Mouse (Mus musculus): ENCODE data around the gene Sf3a1.

Gene Sf3a1

DNA sequence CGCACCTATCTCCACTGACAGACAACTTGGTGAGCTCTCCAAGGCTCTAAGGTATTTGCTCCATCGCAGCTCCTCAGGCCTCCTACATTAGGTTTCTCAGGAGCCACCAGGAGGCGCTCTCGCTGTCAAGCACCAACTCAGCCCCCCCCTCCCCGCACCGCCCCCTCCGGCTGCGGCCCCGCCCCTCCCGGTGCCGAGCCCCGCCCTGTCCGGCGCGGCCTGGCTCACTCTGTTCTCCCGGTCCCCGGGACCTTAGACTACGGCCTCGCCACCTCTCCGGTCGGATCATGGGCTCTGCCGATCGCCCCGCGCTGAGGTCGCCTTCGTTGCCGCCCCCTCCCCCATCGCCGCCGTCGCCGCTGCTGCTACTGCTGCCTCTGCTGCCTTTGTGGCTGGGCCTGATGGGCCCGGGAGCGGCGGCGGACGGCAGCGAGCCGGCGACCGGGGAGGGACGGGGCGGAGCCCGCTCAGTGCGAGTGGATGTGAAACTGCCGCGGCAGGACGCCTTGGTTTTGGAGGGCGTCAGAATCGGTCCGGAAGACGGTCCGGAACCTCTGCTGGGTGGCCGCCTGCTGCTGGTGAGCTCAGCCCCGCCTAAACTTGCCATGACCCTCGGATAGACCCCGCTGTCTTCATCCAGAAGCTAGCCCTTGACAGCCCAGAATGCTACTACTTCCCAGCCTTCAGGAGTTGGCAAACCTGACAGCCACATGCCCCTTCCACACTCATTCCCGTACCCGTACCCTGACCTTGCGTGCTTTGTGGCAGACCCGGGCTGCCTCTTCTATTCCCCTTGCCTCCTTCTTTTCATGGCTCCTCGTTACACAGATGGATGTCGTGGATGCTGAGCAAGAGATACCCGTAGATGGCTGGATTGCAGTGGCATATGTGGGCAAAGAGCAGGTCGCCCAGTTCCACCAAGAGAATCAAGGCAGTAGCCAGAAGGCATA, 24.9 kb upstream of the Sf3a1 start, which contains the start of gene Rnf215:
Gene Rnf215 (plus strand): TSS at position 217 of the 950 bp plus-strand sequence.
- peak; percentile 83 for DNase-seq (ENCODE audit: low spot score)

DNA sequence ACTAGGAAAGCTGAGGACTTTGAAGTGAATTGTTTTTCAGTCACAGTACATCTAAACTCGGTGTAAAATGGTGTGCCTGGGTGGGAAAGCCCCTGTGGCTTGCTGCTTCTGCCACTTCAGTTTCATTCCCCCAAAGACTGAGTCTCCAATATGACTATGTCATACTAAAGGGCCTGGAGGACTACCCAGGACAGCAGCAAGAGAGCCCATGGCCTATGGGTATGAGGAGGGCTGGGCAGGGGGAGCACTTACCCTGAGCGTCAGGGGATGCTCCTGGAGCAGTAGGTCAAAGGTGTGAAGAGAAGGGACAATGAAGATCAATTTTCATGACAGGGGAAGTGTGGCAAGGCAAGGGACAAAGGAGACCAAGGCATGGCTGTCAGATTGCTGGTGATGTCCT, 21.2 kb upstream of the Sf3a1 start:
- no peak for DNase-seq (ENCODE audit: low spot score)

DNA sequence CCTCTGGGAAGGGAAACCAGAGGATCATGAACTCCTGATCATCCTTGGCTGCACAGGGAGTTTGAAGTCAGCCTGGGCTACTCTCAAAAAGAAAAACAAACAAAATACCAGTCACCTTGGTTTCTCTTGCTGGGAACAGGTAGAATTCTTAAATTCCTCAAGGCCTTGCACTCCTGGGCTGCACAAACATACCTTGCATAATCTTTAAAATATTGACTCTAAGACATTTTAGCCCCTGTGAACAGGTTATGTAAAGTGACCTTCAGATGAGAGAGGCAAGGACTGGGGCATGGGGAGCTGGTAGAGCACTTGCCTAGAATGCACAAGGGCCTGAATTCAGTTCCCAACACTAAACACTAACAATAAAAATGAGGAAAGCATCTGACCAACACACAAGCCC, 18.6 kb upstream of the Sf3a1 start:
- no peak for DNase-seq (ENCODE audit: low spot score)

GRCm38 (mm10) chr11:4142352-4142751, 17.8 kb upstream of the Sf3a1 start:
- no peak for DNase-seq (ENCODE audit: low spot score)

DNA sequence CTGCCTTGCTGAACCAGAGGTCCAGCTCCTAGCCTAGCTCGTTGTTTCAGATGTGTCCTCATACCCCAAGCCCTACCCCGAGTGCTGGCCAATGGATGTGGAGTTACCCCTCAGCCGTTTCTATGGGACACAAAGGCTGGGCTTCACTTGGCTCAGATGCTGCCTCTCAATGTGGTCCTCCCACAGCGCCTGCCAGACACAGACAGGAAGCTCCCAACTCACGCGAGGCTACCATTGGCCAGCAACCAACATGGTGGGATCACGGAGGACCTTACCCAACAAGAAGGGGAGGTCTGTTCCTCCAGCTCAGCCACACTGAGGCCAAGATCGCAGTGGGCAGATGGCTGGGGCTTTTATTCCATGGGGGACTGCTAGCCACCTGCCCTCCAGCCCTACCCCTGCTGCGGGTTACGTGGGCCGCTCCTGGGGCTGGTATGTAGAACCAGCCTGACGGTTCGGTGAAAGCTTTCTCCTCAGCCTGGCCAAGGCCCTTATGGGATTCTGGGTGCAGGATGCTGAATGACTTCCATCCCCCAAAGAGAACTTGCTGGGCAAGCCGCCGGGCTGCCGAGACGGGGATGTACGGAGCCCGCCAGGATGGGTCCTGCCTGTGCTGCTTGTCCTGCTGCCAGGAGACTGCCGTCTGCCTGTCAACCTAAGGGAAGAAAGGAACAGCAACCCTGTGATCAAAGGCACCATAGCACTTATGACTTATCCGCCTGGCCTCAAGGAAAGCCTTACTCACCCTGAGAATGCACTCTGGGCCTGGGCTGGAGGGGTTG, 16.7 kb upstream of the Sf3a1 start:
- no peak for DNase-seq (ENCODE audit: low spot score)

- no peak for DNase-seq (ENCODE audit: low spot score)
Measured at GRCm38 (mm10) chr11:4146381-4146780, 13.8 kb upstream of the Sf3a1 start.

DNA sequence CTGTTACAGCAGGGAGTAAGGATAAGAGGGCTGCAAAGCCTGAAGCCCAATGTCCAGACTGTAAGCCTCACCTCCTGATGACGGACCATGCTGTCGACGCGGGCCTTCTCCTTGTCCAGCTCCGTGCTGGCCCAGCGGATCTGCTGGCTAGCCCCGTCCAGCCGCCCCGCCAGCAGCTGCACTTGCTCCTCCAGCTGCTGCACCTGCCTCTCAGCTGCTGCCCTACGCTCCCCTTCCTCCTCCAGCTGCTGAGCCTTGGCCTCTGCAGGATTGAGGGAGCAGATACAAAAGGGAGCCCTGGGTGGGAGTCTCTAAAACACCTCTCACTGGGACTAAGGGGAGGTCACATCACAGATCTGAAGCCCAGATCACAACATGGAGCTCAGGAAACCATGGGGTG, 13.1 kb upstream of the Sf3a1 start:
- DNase-seq (ENCODE audit: low spot score): no peak

- no peak for DNase-seq (ENCODE audit: low spot score)
Measured at GRCm38 (mm10) chr11:4148120-4148519, 12.0 kb upstream of the Sf3a1 start.

GRCm38 (mm10) chr11:4148536-4149156, 11.5 kb upstream of the Sf3a1 start:
- no peak for DNase-seq (ENCODE audit: low spot score)

GRCm38 (mm10) chr11:4149886-4150285, 10.3 kb upstream of the Sf3a1 start:
- no peak for DNase-seq (ENCODE audit: low spot score)

GRCm38 (mm10) chr11:4153694-4154093, 6.5 kb upstream of the Sf3a1 start:
- DNase-seq (ENCODE audit: low spot score): no peak

DNA sequence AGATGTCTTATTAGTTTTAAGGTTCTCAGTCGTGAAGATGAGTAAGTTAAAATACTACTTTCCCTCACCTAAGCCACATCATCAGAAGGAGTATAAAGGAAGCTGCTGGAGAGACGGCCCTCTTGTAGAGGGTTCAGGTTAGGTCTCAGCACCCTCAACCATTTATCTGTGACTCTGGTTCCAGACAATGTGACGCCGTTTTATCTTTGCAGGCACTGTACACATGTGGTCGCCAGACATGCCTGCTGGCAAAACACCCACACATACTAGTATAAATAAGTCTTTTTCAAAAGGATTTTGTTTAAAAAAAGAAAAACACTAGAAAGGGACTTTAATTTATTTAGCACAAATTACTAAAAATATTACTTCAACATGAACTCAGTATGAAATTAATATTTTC, 4.5 kb upstream of the Sf3a1 start:
- no peak for DNase-seq (ENCODE audit: low spot score)

DNA sequence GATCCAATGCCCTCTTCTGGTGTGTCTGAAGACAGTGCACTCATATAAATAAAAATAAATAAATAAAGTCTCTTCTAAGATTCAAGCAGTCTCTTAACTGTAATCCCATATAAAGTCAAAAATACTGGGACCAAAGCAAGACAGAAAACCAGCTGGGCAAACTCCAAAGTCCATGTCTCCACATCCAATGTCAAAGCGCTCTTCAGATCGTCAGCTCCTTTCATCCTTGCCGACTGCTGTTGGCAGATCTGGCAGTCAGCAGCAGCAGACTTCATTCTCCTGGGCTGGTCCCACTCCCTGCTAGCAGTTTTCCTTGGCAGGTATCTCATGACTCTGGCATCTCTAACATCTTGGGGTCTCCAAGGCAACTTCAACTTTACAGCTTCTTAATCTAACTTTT, 1.5 kb upstream of the Sf3a1 start:
- no peak for DNase-seq (ENCODE audit: low spot score)

GRCm38 (mm10) chr11:4160758-4161480, 769 bp downstream of the Sf3a1 start:
- DNase-seq (ENCODE audit: low spot score): no peak

DNA sequence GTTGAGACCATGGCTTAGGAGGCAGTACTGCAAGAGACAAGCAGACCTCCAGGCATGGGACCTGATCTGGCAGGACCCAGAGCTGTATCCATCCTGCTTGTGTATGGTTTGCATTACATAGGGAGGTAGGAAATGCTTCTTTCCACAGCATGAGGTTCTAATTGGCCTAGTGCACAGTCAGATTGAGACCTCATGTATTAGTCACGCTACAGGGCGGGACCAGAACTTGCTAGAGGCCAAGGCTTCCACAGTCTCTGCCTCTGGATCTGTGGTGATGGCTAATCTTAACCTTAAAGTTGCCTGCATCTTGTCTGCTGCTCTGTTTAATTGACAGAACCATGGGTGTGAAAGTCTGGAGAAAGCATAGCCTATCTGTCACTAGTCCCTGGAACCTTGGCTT, 4.6 kb downstream of the Sf3a1 start:
- no peak for DNase-seq (ENCODE audit: low spot score)

- no peak for DNase-seq (ENCODE audit: low spot score)
Measured at GRCm38 (mm10) chr11:4166467-4167090, 6.4 kb downstream of the Sf3a1 start.

GRCm38 (mm10) chr11:4174586-4174985, 14.4 kb downstream of the Sf3a1 start:
- DNase-seq (ENCODE audit: low spot score): no peak

DNA sequence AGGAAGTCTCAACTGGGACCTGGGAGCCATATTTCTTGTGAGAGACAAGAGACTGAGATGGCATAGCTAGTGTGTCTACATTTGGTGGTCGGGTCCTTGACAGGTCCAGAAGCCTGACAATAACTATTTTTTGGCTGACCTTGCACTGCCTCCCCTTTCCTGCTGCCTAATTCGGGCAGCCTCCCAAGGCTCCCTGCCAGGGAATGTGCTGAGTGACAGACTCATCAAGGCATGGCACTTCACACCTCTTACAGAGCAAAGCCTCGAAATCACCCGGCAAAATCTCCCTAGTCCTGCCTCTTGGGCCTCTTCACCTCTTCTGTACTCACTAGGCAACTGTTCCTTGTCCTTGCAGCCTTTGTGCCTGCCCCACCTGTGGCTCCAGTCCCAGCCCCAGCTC, 17.6 kb downstream of the Sf3a1 start:
- no peak for DNase-seq (ENCODE audit: low spot score)

- DNase-seq (ENCODE audit: low spot score): no peak
Measured at GRCm38 (mm10) chr11:4182061-4182460, 21.9 kb downstream of the Sf3a1 start.

DNA sequence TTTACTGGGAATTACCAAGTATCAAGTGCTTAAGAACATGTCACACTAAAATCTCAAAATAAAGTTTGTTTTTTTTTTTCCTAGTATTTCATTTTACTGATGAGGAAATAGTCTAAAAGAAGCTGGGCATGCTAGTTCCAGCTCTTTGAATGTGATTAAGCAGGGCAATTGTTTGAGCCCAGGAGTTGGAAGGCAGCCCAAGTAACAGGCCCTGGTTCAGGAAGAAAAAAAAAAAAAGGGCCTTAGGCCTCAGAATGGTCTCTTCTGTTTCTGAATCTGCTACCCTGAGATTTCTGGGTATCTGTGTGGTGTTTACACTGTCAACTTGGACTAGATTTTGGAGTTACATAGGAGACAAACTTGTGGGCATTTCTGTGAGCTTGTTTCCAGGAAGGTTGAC, 23.4 kb downstream of the Sf3a1 start:
- no peak for DNase-seq (ENCODE audit: low spot score)

DNA sequence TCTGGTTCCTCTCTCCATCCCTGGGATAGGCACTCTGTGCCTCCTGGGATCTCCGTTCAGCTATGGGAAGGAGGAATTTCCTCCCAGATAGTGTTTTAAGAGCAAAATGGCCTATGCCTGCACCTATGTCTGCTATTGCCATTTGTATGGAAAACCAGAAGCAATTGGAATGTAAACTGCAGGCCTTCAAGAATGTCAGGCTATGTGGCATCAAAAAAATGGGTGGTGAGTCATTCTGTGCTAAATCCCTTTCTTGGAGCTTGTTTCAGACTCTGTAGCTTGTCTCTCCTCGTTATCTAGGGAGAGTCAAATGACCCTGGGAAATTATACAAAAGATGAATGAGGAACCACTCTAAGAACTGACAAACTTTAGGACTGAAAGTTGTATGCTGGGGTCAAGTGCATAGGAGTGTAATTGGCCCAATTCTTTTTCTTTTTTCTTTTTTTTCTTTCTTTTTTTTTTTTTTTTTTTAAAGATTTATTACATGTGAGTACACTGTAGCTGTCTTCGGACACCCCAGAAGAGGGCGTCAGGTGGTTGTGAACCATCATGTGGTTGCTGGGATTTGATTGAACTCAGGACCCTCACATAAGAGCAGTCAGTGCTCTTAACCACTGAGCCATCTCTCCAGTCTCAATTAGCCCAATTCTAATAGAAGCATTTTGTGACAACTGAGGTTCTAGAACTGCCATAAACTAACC, 24.3 kb downstream of the Sf3a1 start:
- no peak for DNase-seq (ENCODE audit: low spot score)
